Mouse (Mus musculus) heart, adult 2 months (tissue): ENCODE results near the gene Ern1. TPM values are rescaled to one million over a fixed set of nuclear protein-coding genes. Genes with fewer than 3 reads are reported as not detected.
A peak's percentile ranks its signal among the peaks of the same experiment; 100 is the strongest.
"Not testable (repeated sequence)": the region's sequence is repeated elsewhere in the genome, so short reads cannot be mapped to it uniquely, and the experiment has no call there.

Experiments
- DNase-seq, 2 experiments: peaks; one replicate each; pipeline ENCODE4 v3.0.0; 2021
- H3K27ac ChIP-seq: fragments of 200-600 bp; 2 replicates; pipeline ENCODE4 v1.8.1; 2022
- H3K27me3 ChIP-seq: fragments of 200-500 bp; 2 replicates; pipeline ENCODE4 v1.6.1; 2012; ENCODE audit warnings: mild to moderate bottlenecking, low read length, inconsistent platforms, mixed read lengths; ENCODE audit not compliant: control insufficient read depth, insufficient read depth
- H3K36me3 ChIP-seq: fragments of 200-500 bp; 2 replicates; pipeline ENCODE4 v1.6.1; 2012; ENCODE audit warnings: low read length, inconsistent platforms; ENCODE audit not compliant: control insufficient read depth, insufficient read depth
- H3K4me1 ChIP-seq: fragments of 200-500 bp; 2 replicates; pipeline ENCODE4 v1.6.1; 2011; ENCODE audit warnings: low read length; ENCODE audit not compliant: control insufficient read depth, insufficient read depth
- H3K4me3 ChIP-seq: fragments of 200-600 bp; 2 replicates; pipeline ENCODE4 v1.8.1; 2022
- H3K79me2 ChIP-seq: fragments of 200-500 bp; replicated peaks from 2 replicates; pipeline ENCODE4 v1.6.1; 2012; ENCODE audit warnings: mild to moderate bottlenecking, inconsistent platforms, low read length, moderate library complexity, mixed read lengths; ENCODE audit not compliant: control insufficient read depth, insufficient read depth
- H3K9ac ChIP-seq: fragments of 200-500 bp; 2 replicates; pipeline ENCODE4 v1.6.1; 2012; ENCODE audit warnings: low read depth, mild to moderate bottlenecking, control low read depth, inconsistent platforms, low read length, mixed read lengths
- CTCF ChIP-seq: fragments of 200-600 bp; IDR thresholded peaks from 2 replicates; pipeline ENCODE4 v1.8.1; 2022; ENCODE audit warnings: antibody characterized with exemption, mild to moderate bottlenecking, moderate library complexity
- EP300 ChIP-seq: fragments of 200-500 bp; IDR thresholded peaks from 2 replicates; pipeline ENCODE4 v1.6.1; 2011; ENCODE audit warnings: low read depth, low read length, control low read depth; ENCODE audit not compliant: insufficient read depth
- POLR2A ChIP-seq: fragments of 200-500 bp; IDR thresholded peaks from 2 replicates; pipeline ENCODE4 v1.6.1; 2011; ENCODE audit warnings: mild to moderate bottlenecking, low read depth, low read length, control low read depth; ENCODE audit not compliant: insufficient read depth
- whole genome bisulfite sequencing: fragments of 180-500 bp; shearing (Covaris S2); methylation state at CpG from one replicate; pipeline ENCODE4 v1.1.7; 2018; 5-methylcytosine and 5-hydroxymethylcytosine counted together
- intact Hi-C: fragments of 180-260 bp; cut with DNase I; formaldehyde crosslinking; loops from one replicate; pipeline ENCODE4 v1.15.1; 2025
- polyA plus RNA-seq: library from polyadenylated mRNA; depleted of rRNA; stranded (reverse); fragments of >200 nt; gene quantifications from 2 replicates; pipeline ENCODE4 v1.2.3, GENCODE M21; 2012
- total RNA-seq, 2 experiments: library from RNA; stranded (reverse); gene quantifications; 2 replicates each; pipeline ENCODE4 v1.2.3; 2021

Ern1 gene
- total and polyA plus RNA-seq, 3 experiments: 6.4 to 13.9 (median 10.2) TPM

GRCm38 (mm10) chr11:106443646-106444045 lies 44.0 kb downstream of the Ern1 start:
- 38% methylated on average over 3 of the region's 3 CpGs for WGBS
- intact Hi-C loops: no loop called here
- Histone ChIP-seq H3K9ac (no peak overlapping the region), H3K36me3 (no peaks in the 10 kb centered on the region), H3K4me3 (no peak overlapping the region), H3K79me2 (no peaks in the 10 kb centered on the region), H3K27ac (no peak overlapping the region), H3K4me1 (no peaks in the 10 kb centered on the region), H3K27me3 (no peaks in the 10 kb centered on the region)
- TF ChIP-seq CTCF (no peak), EP300 (no peak)
- no peak for DNase-seq

- DNase-seq, intact Hi-C loops: not testable (repeated sequence)
- 87% methylated on average over 2 of the region's 2 CpGs for WGBS
Observed at GRCm38 (mm10) chr11:106442564-106442963, 45.1 kb downstream of the Ern1 start.

GRCm38 (mm10) chr11:106440318-106440717 lies 47.3 kb downstream of the Ern1 start:
- no peak for DNase-seq
- intact Hi-C loops: no loop called here
- Histone ChIP-seq H3K4me1 (no peaks in the 10 kb centered on the region), H3K36me3 (no peaks in the 10 kb centered on the region), H3K79me2 (no peaks in the 10 kb centered on the region), H3K27ac (no peak overlapping the region), H3K9ac (no peak overlapping the region), H3K27me3 (no peaks in the 10 kb centered on the region), H3K4me3 (no peak overlapping the region)
- no peak for TF ChIP-seq CTCF
- 93% methylated on average over 2 of the region's 2 CpGs for WGBS

More at GRCm38 (mm10) chr11:106442564-106442963, 45.1 kb downstream of the Ern1 start:
- not testable (repeated sequence) for H3K4me3 ChIP-seq, H3K79me2 ChIP-seq, H3K36me3 ChIP-seq, H3K27me3 ChIP-seq, H3K9ac ChIP-seq, H3K27ac ChIP-seq, H3K4me1 ChIP-seq
- TF ChIP-seq CTCF: 0 out of 2 replicates have a peak, but pooled peaks have one; percentile 6

- Histone ChIP-seq H3K36me3 (no peaks in the 10 kb centered on the region), H3K27me3 (no peaks in the 10 kb centered on the region), H3K9ac (no peak overlapping the region), H3K4me3 (no peak overlapping the region), H3K27ac (no peak overlapping the region), H3K4me1 (no peaks in the 10 kb centered on the region), H3K79me2 (no peaks in the 10 kb centered on the region)
- intact Hi-C loops: no loop called here
- WGBS: 75% methylated on average over 3 of the region's 3 CpGs
- DNase-seq: no peak
- TF ChIP-seq EP300: no peak
- TF ChIP-seq CTCF: no peak
- no peak for TF ChIP-seq POLR2A
Observed at GRCm38 (mm10) chr11:106439355-106439754, 48.3 kb downstream of the Ern1 start.

- Histone ChIP-seq H3K27me3 (no peaks in the 10 kb centered on the region), H3K27ac (no peak overlapping the region), H3K4me1 (no peaks in the 10 kb centered on the region), H3K36me3 (no peaks in the 10 kb centered on the region), H3K4me3 (no peak overlapping the region), H3K9ac (no peak overlapping the region), H3K79me2 (no peaks in the 10 kb centered on the region)
- DNase-seq: no peak
- intact Hi-C loops: no loop called here
- 51% methylated on average over 4 of the region's 4 CpGs for WGBS
- TF ChIP-seq EP300 (no peak), POLR2A (no peak), CTCF (no peak)
Observed at GRCm38 (mm10) chr11:106438524-106439177, 49.0 kb downstream of the Ern1 start.

GRCm38 (mm10) chr11:106437543-106437942 lies 50.1 kb downstream of the Ern1 start:
- Histone ChIP-seq H3K4me3 (no peak overlapping the region), H3K27ac (no peak overlapping the region), H3K9ac (no peak overlapping the region), H3K79me2 (no peaks in the 10 kb centered on the region), H3K4me1 (no peaks in the 10 kb centered on the region), H3K27me3 (no peaks in the 10 kb centered on the region), H3K36me3 (no peaks in the 10 kb centered on the region)
- DNase-seq: no peak
- intact Hi-C loops: no loop called here
- TF ChIP-seq EP300 (no peak), CTCF (peak; percentile 15; the same call in 1 of the 2 replicates)
- WGBS: 91% methylated on average over 2 of the region's 2 CpGs
